Mouse (Mus musculus): ENCODE results near the gene Pigt.

DNA sequence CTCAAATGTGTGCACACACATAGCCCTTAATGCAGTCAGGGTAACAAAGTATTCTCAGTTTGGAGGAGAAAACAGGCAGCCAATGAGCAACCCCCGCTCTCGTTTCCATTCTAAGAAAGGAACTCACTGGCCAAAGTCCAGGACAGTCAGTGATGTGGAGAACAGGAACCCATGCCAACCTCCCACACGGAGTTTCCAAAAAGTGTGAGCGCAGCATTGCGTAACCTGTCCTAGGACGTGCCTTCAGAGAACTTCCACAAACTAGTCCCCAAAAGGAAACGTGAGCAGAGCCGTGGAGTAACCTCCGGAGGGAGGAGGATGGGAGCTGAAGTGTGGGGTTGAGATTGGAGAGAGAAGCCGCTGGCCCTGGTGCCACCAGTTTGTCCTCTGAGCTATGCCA, 42.5 kb upstream of the Pigt start:
- TF ChIP-seq CTCF (IDR thresholded peaks at IDR 0.05; ENCODE audit: low read depth), result no peak
- TF ChIP-seq EP300 (IDR thresholded peaks at IDR 0.05; ENCODE audit: low read depth), result no peak
